Mouse (Mus musculus) gastrocnemius, postnatal 4 days (tissue): Measurements from ENCODE around the gene Disc1. TPM values are rescaled to one million over a fixed set of nuclear protein-coding genes. Genes with fewer than 3 reads are reported as not detected.

Experiments used
- DNase-seq, 2 experiments: peaks; one replicate each; pipeline ENCODE4 v3.0.0; 2021 to 2022; ENCODE audit warnings: low spot score in 2 of 2, mixed read lengths in 2 of 2
- total RNA-seq, 2 experiments: library from RNA; stranded (reverse); gene quantifications; 2 replicates each; pipeline ENCODE4 v1.2.3; 2021

The Disc1 gene
- total RNA-seq, 2 experiments from 2014 or later = 4.7 to 5.6 TPM

DNA sequence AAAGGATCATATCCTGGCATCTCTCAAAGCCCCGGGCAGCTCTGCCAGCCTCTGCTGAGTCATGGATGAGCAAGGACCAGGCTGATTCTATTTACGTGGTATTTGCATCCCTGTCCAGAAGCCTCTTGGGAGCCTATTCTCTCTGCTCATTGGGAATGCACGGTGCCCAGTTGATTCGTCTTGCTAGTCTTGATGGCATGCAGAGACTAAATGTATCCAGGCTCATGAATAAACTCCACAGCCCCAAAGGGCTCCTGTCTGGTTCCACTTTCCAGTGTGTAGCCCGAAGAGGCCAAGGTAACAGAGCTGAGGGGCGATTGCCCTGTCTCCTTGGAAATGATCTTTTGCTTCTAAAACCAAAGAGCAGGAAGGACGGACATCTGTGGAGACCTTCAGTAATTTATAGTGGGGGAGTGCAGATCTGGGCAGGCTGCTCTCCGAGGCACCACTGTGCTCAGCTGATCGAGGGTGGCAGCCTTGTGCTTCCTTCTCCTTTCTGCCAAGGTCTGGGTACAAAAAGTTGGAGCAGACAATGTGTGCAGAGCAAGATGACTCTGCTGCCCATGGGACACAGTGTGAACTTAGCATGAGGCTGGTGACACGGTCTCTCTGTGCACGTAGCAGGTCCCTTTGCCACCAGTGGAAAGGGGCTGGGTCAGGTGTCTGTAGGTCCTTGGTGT, 201.2 kb downstream of the Disc1 start:
- no peak for DNase-seq

GRCm38 (mm10) chr8:125257660-125258059, 203.7 kb downstream of the Disc1 start:
- DNase-seq = no peak

- no peak for DNase-seq
Observed at GRCm38 (mm10) chr8:125258806-125259500, 205.0 kb downstream of the Disc1 start.

DNA sequence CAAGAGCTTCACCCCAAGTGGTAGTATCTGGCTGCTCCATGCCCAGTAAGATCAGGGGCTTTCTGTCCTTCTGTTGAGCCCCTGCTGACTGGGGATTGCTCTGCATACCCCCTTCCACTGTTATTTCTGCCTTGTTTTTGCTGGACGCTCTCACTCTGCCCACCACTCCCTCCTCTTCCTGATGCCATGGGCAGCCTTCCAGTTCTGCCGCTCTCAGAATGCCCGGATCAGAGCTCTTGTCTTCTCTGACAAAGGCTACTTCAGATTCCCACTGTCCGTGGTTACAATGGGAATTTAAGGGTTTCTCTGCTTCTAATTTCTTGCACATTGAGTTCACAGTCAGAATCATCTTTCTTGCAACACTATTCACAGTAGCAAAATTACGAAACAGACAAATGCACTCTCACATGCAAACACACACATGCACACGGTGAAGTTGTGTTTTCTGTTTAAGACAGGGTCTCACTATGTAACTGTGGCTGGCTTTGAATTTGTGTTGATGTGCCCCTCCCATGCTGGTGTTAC, 214.2 kb downstream of the Disc1 start:
- DNase-seq = no peak

- no peak for DNase-seq
Observed at GRCm38 (mm10) chr8:125270292-125270691, 216.3 kb downstream of the Disc1 start.

DNA sequence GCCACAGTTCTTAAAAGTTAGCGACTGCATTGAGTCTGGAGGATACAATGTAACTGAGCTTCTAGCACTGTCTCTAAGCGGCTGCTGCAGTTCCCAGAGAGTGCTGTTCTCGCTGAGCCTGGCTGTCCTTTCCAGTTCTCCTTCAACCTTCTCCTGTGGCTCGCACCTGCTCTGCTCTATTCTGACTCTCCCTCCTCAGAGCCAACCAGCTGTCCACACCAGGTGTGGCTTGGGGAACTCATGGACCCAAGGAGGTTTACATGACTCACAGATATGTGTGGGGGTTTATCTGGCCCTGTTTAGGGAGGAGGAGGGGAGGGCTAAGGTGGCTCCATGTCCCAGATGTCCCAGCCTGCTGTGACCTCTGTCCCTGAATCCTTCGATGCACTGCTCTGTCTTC, 217.4 kb downstream of the Disc1 start:
- no peak for DNase-seq

DNA sequence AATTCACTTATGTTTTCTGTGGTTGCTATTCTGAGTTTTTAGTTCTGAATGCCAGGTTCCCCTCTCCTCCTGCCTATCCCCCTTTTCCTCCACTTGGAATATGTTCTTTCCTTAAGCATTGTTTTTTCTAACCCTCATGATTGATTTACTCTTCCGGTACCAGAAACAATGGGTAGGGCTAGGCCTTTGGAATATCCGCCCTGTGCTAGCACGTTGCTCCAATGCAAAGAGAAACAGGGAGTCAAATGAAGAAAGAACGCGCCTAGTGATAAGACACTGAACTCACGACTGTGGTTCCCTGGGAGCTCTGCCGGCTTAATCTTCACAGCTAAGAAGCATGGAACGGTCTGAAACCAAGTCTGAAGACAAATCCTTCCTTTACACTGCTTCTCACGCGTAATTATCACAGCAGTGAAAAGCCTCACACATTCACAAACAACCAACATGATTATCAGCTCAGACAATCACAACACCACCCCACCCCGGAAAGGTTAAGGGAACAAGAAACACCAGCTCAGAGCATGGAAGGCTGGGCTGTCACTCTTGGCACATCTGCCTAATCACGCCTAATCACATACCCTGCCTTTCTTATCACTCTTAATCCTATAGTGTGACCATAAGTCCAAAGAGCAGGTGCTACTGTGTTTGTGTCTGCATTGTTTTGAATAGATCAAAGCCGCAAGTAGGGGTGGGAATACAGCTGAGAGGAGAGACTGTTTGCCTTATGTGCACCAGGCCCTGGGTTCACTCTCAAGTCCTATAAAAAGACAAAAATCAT, 218.3 kb downstream of the Disc1 start:
- DNase-seq = no peak

DNA sequence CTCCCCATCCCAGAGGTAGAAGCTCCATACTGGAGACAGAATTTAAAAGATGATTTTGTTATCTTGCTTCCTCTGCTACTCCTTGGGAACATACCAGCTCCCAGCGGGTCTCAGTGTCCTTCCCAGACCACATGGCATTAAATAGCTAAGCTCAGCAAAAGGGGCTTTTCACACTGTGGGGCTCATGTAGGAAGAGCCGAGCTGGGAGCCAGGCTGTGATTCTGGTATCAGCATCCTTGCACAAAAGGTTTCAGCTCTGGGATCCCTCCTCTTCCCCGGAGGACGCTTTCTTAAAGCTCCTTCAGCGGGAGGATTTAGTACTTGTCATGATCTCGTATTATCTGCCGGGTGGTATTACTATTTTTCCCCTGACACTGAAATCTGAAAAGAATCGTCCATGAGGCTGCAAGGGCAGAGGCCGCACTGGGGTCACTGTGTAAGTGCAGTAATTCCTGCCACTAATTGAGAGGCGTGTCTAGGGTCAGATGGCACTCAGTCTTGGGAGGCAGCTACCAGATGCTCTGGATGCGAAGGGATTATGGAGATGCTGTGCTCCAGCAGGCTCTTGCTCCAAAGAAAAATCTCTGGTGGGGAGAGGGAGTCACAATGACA, 223.2 kb downstream of the Disc1 start:
- no peak for DNase-seq

GRCm38 (mm10) chr8:125279156-125279555, 225.2 kb downstream of the Disc1 start:
- no peak for DNase-seq

DNA sequence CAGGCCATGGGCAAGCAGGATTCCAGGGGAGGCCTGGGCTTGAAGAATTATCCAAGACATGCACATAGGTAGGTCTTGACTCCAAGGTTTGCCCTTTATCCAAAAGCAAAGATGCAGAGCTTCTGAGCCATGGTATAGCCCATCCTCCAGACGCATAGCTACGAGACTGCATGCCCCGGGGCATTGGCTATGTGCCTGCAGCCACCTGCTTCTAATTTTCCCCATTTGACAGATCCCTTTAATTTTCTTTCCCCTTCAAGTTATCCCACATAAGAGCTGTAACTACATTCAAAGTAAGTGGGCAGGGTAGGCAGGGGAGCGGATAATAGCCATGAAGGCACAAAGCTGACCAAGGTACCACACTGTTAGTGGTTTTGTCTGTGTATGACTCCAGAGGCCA, 225.9 kb downstream of the Disc1 start:
- no peak for DNase-seq

- DNase-seq = peak in 1 of 2 experiments; percentile 29
Observed at GRCm38 (mm10) chr8:125282531-125282930, 228.5 kb downstream of the Disc1 start.

DNA sequence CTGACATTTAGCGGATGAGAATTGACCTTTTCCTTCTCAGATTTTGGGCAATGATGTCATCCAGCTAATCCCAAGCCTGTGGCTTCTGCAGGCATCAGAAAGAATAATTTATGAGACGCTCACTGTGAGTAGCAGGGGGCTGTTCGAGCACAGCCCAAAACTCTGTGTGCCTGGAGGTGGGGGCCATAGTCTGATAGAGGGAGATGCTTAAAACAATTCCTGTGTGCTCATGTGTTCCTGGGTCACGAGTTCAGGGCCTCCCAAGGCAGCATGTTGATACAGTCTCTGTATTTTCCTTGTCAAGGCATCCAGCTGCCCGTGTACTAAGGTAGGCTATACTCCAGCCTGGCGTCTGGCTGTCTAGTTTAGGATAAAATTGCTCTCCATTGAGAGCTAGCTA, 229.5 kb downstream of the Disc1 start:
- DNase-seq = no peak

GRCm38 (mm10) chr8:125284875-125285274, 230.9 kb downstream of the Disc1 start:
- no peak for DNase-seq

- no peak for DNase-seq
Observed at GRCm38 (mm10) chr8:125285391-125285790, 231.4 kb downstream of the Disc1 start.

DNA sequence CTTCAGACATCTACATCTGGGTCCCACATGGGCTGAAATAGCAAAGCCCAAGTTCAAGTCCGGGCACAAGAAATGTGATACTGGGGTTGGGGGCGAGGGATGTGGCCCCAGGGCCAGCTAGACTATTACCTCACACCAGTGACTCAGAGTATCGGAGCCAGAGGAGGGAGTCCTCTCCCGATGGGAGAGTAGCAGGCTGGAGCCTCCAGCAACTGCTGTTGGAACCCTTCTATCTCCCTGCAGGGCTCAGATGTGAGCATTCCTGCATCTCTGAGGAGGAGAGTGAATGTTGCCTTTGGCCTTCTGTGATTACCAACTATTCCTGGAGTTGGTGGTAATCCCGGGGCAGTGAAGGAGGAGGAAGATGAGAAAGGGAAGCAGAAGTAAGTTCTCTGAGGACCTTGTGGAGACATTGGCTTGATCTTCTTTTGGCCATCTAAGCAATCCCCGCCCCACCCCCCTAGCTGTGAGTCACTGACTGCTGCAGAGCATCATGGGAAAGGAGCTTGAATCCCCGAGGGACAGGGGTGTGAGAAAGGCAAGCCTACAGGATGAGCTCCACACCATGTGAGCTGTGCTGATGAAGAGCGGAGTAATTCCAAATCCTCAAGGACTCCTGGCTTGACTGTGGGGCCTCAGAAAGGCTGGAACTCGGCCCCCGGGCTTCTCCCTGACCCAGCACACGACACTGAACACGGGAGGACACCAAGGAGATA, 232.1 kb downstream of the Disc1 start:
- peak; percentile 66 to 78 for DNase-seq

DNA sequence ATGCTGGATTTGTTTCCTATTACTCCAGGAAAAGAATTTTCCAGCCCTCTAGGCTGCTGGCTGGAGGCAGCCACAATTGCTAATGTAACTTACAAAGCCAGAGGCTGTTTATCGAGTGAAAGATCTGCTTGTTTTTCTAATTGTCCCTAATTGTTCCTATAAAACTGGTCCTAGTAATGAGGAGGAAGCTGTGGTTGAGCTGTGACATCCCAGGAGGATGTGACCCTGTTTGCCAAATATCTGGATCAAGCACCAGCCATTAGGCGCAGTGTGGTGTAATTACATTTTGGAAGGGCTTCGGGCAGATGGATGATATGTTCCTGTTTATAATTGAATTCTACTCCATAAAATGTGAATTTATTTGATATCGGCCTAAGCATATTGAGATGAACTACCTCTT, 233.3 kb downstream of the Disc1 start:
- DNase-seq = no peak

- DNase-seq = no peak
Observed at GRCm38 (mm10) chr8:125287841-125288341, 233.9 kb downstream of the Disc1 start.

DNA sequence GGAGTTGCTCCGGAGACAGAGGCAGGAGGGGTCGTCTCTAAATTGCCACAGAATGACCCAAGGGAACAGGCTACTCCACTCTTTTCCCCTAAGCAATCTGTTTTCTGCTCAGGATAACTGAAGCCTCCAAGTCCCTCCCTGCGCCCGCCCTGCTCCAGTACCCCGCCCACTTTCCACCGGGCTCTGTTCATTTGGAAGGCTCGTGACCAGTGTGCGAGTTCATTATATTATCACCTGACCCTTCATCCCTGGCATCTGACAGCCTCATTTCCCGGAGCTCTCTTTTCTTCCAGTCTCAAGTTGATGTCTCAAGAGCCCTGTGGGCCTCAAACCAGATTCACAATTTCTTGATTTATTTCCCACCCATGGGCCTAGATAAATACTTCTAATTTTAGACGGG, 237.5 kb downstream of the Disc1 start:
- DNase-seq = no peak

DNA sequence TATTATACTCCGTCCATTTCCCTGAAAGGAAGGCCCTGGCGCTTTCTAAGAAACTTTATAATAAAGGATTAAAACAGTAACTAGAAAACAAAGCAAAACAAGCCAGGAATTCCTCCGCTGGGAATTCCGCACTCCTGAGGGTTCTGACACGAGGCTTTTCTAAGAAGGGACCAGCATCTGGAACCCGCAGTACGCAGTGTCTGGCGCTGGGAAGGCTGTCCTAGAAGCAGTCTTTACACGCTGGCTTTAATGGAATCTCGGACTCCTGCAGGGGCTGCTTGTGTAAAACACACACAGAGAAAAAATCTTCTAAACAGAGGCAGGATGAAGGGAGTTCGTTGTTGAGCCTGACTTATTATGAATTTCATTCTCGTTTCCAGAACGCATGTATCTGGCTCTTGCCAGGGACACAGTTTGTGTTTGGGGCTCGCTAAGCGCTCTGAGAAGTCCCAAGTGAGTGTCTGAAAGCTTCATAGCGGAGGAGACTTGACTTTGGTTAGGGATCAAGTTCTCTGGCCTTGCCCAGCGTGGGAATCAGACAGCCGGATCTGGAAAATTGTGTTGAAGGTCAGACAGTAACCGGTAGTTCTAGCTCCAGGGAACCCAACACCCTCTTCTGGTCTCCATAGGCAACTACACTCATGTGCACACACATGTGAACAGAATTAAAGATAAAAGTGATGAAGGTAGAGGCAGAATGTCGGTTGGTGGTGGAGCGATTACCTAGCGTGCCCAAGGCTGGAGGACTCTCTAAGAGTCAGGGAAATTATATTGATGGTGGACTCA, 238.1 kb downstream of the Disc1 start:
- peak in 1 of 2 experiments; percentile 42 for DNase-seq
